Mouse (Mus musculus) forebrain, embryonic 11.5 days (tissue): ENCODE results near the gene Gm9945. TPM values are rescaled to one million over a fixed set of nuclear protein-coding genes. Genes with fewer than 3 reads are reported as not detected.
A peak's percentile ranks its signal among the peaks of the same experiment; 100 is the strongest.

Experiments
- ATAC-seq: fragments of 200-750 bp; cut with Nextera tagmentation; replicated peaks from 2 replicates; pipeline ENCODE4 v1.8.0; 2017; ENCODE audit warnings: moderate TSS enrichment; ENCODE audit not compliant: low FRiP score
- DNase-seq: peaks from one replicate; pipeline ENCODE4 v3.0.0-alpha.2; 2017; ENCODE audit warnings: low spot score
- H3K27ac ChIP-seq: fragments of 300-500 bp; sonication (generic); 2 replicates; pipeline ENCODE4 v1.5.1; 2014; ENCODE audit warnings: low read depth, low read length
- H3K27me3 ChIP-seq: fragments of 300-500 bp; sonication (generic); 2 replicates; pipeline ENCODE4 v1.6.1; 2014; ENCODE audit warnings: mild to moderate bottlenecking, low read length, mixed read lengths; ENCODE audit not compliant: control insufficient read depth, insufficient read depth
- H3K36me3 ChIP-seq: fragments of 300-500 bp; sonication (generic); 2 replicates; pipeline ENCODE4 v1.6.1; 2014; ENCODE audit warnings: mild to moderate bottlenecking, low read length, moderate library complexity, mixed read lengths; ENCODE audit not compliant: control insufficient read depth, insufficient read depth
- H3K4me1 ChIP-seq: fragments of 300-500 bp; sonication (generic); replicated peaks from 2 replicates; pipeline ENCODE4 v1.6.1; 2014; ENCODE audit warnings: low read length, mixed read lengths; ENCODE audit not compliant: control insufficient read depth, insufficient read depth
- H3K4me2 ChIP-seq: fragments of 300-500 bp; sonication (generic); 2 replicates; pipeline ENCODE4 v1.6.1; 2014; ENCODE audit warnings: low read depth, mild to moderate bottlenecking, low read length, moderate library complexity, mixed read lengths; ENCODE audit not compliant: severe bottlenecking
- H3K4me3 ChIP-seq: fragments of 300-500 bp; sonication (generic); 2 replicates; pipeline ENCODE4 v1.5.1; 2014; ENCODE audit warnings: low read depth, low read length
- H3K9ac ChIP-seq: fragments of 300-500 bp; sonication (generic); 2 replicates; pipeline ENCODE4 v1.6.1; 2014; ENCODE audit warnings: low read length
- H3K9me3 ChIP-seq: fragments of 300-500 bp; sonication (generic); 2 replicates; pipeline ENCODE4 v1.6.1; 2016; ENCODE audit warnings: low read length, mixed read lengths; ENCODE audit not compliant: control insufficient read depth
- WGBS: fragments of 180-500 bp; shearing (Covaris S2); extraction: QIAGEN DNeasy Blood & Tissue Kit; methylation state at CpG from one replicate; pipeline ENCODE4 v1.1.7; 2014; 5-methylcytosine and 5-hydroxymethylcytosine counted together
- polyA plus RNA-seq: library from polyadenylated mRNA; unstranded; fragments of >200 nt; fragmentation: Nextera tagmentation; extraction: Ambion mirVana; gene quantifications from 2 replicates; pipeline ENCODE4 v1.2.1, GENCODE M21; 2014

Gm9945 gene
- not detected in 2 replicates for polyA plus RNA-seq

- Histone ChIP-seq H3K27me3 (peaks cover 40% of the 10 kb centered on the region), H3K9me3 (peaks cover 5% of the 10 kb centered on the region; the same call in 1 of the 2 replicates), H3K27ac (no peak within 1 kb of the TSS), H3K4me2 (peak within 1 kb of the TSS; percentile 64), H3K36me3 (no peaks in the 10 kb centered on the region), H3K4me3 (peak within 1 kb of the TSS; percentile 42), H3K4me1 (peaks cover 17% of the 10 kb centered on the region), H3K9ac (peak within 1 kb of the TSS; percentile 16)
- 6% methylated on average over 40 of the region's 40 CpGs for WGBS
- peak; percentile 67 for DNase-seq
- ATAC-seq, result no peak
Measured at GRCm38 (mm10) chr11:53479783-53480301, at the start of gene Gm9945, which contains the start of gene Sowaha. Gene Gm9945, plus strand, starts transcription at chr11:53480166. Gene Sowaha, minus strand, starts transcription at chr11:53480274.

- DNase-seq, result no peak
Measured at GRCm38 (mm10) chr11:53430300-53430669, 49.7 kb upstream of the Gm9945 start.

DNA sequence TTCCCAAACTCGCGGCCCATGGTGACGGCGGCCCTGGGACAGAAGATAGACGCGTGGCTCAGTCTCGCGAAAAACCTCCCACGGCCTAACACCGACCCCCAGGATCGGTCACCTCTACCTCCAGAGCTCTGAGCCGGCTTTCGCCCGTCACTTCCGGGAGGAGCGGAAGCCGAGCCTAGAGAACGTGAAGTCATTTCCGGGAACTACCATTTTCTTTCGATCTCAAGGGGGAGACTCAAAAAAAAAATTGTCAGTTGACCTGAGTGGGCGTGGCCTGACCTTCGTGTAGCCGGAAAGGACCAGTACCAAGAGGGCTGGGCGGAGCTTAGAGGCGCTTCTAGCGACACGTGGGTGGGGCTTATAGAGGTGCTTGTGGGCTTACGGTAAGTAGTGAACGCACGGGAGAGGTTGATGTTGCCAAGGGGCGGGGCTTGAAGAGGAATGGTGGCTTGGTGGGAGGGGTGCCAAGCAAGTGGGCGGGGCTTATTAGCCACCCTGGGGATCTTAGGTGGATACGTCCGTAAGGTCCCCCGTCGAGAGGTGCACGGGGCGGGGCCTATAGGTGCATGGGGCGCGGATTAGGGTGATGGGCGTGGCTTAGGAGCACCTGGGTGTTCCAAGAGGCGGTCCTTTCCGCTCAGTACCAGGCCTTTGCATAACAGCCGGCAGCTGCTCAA, 49.2 kb upstream of the Gm9945 start, which contains the start of the genes Uqcrq and Gdf9:
Uqcrq (minus strand) TSS at position 162 of the 677 bp plus-strand sequence.
Gdf9 (plus strand) TSS at position 354 of the 677 bp plus-strand sequence.
- Histone ChIP-seq H3K36me3 (no peaks in the 10 kb centered on the region; the same call in 1 of the 2 replicates), H3K4me3 (peak within 1 kb of the TSS; percentile 97), H3K9me3 (no peaks in the 10 kb centered on the region), H3K27ac (peak within 1 kb of the TSS; percentile 50), H3K4me2 (peak within 1 kb of the TSS; percentile 85), H3K9ac (peak within 1 kb of the TSS; percentile 86), H3K4me1 (peaks cover 3% of the 10 kb centered on the region; the same call in 1 of the 2 replicates), H3K27me3 (no peaks in the 10 kb centered on the region)
- WGBS, result under 1% methylated on average over 44 of the region's 44 CpGs
- ATAC-seq (peak; percentile 95), DNase-seq (peak; percentile 98)

More at GRCm38 (mm10) chr11:53430300-53430669, 49.7 kb upstream of the Gm9945 start:
- WGBS, result under 1% methylated on average over 34 of the region's 34 CpGs
- H3K4me2 ChIP-seq, result peak overlapping the region; percentile 85
- peaks cover 3% of the 10 kb centered on the region; the same call in 1 of the 2 replicates for H3K4me1 ChIP-seq
- H3K4me3 ChIP-seq, result peak overlapping the region; percentile 97
- no peaks in the 10 kb centered on the region for H3K9me3 ChIP-seq
- H3K27ac ChIP-seq, result no peak overlapping the region
- ATAC-seq, result no peak
- peak overlapping the region; percentile 86 for H3K9ac ChIP-seq
- no peaks in the 10 kb centered on the region for H3K27me3 ChIP-seq
- no peaks in the 10 kb centered on the region; the same call in 1 of the 2 replicates for H3K36me3 ChIP-seq

- H3K27ac ChIP-seq, result peak overlapping the region; percentile 50
- H3K9ac ChIP-seq, result peak overlapping the region; percentile 39; the same call in 1 of the 2 replicates
- H3K36me3 ChIP-seq, result no peaks in the 10 kb centered on the region; the same call in 1 of the 2 replicates
- H3K4me3 ChIP-seq, result peak overlapping the region; percentile 97
- H3K27me3 ChIP-seq, result no peaks in the 10 kb centered on the region
- ATAC-seq (no peak; the same call in 1 of the 2 replicates), DNase-seq (no peak)
- 18% methylated on average over 9 of the region's 9 CpGs for WGBS
- H3K4me1 ChIP-seq, result peaks cover 3% of the 10 kb centered on the region; the same call in 1 of the 2 replicates
- peak overlapping the region; percentile 60 for H3K4me2 ChIP-seq
- no peaks in the 10 kb centered on the region for H3K9me3 ChIP-seq
Measured at GRCm38 (mm10) chr11:53431347-53432056, 48.5 kb upstream of the Gm9945 start.

DNA sequence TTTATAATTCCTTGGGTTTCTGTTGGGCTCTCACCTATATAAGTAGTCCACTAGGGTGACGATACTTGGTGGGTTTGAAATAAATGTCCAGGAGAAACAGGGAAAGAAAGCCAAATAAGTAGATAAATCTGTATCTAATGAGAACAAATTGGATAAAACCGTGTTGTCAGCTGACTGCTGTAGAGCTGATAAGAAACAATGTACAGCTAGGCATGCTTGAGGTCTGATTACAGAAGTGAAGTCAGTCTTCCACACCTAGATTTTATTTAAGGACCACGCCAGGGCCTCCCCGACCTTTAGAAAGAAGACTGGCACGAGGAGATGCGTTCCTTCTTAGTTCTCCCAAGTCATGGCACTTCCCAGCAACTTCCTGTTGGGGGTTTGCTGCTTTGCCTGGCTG, 46.9 kb upstream of the Gm9945 start:
- no peaks in the 10 kb centered on the region for H3K27me3 ChIP-seq
- WGBS, result 70% methylated on average over 6 of the region's 6 CpGs
- no peak overlapping the region for H3K4me2 ChIP-seq
- H3K9ac ChIP-seq, result no peak overlapping the region
- no peak for DNase-seq
- no peaks in the 10 kb centered on the region; the same call in 1 of the 2 replicates for H3K36me3 ChIP-seq
- H3K4me1 ChIP-seq, result peaks cover 3% of the 10 kb centered on the region; the same call in 1 of the 2 replicates
- no peak overlapping the region for H3K27ac ChIP-seq
- no peak for ATAC-seq
- H3K4me3 ChIP-seq, result no peak overlapping the region
- no peaks in the 10 kb centered on the region for H3K9me3 ChIP-seq

DNA sequence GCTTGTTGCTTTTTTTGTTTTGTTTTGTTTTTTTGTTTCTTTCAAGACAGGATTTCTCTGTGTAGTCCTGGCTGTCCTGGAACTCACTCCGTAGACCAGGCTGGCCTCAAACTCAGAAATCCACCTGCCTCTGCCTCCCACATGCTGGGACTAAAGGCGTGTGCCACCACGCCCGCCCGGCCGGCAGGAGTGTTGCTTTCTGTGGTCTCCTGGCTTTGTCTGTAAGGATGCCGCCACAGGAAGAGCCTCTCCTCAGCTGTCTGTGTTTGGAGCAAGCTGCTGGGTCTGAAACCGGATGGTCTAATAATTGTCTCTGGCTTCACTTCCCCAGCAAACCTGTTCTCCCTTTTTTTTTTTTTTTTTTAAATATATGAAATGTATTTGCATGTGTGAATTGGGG, 44.5 kb upstream of the Gm9945 start:
- peaks cover 3% of the 10 kb centered on the region; the same call in 1 of the 2 replicates for H3K4me1 ChIP-seq

DNA sequence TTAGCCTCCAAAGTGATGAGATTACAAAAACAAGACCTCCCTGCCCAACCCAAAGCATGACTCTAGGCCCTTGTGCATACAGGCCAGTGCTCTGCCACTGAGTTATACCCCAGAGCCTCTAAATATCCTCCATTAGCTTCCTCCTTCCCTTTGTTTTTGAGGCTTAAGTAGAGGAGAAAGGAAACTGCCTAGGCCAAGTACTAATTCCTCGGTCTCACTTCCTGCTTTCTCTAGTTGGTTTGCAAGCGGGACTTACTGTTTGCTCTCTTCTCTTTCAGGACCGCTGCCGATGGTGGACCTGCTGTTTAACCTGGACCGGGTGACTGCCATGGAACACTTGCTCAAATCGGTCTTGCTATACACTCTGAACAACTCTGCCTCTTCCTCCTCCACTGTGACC, 43.6 kb upstream of the Gm9945 start:
- no peaks in the 10 kb centered on the region for H3K36me3 ChIP-seq
- WGBS, result 85% methylated on average over 6 of the region's 6 CpGs
- H3K4me3 ChIP-seq, result no peak overlapping the region
- H3K27me3 ChIP-seq, result no peaks in the 10 kb centered on the region
- no peak overlapping the region for H3K9ac ChIP-seq
- DNase-seq (no peak), ATAC-seq (no peak)
- H3K9me3 ChIP-seq, result no peaks in the 10 kb centered on the region
- no peak overlapping the region for H3K4me2 ChIP-seq
- H3K4me1 ChIP-seq, result peaks cover 2% of the 10 kb centered on the region; the same call in 1 of the 2 replicates
- no peak overlapping the region for H3K27ac ChIP-seq

More for the DNA sequence above, 44.5 kb upstream of the Gm9945 start:
- no peak overlapping the region for H3K27ac ChIP-seq
- no peak overlapping the region for H3K4me2 ChIP-seq
- H3K9ac ChIP-seq, result no peak overlapping the region
- no peak for DNase-seq
- H3K4me3 ChIP-seq, result no peak overlapping the region
- no peaks in the 10 kb centered on the region for H3K27me3 ChIP-seq
- no peak for ATAC-seq
- H3K9me3 ChIP-seq, result no peaks in the 10 kb centered on the region
- 89% methylated on average over 8 of the region's 8 CpGs for WGBS
- H3K36me3 ChIP-seq, result no peaks in the 10 kb centered on the region

GRCm38 (mm10) chr11:53441921-53442320, 38.0 kb upstream of the Gm9945 start:
- Histone ChIP-seq H3K4me3 (no peak overlapping the region), H3K27ac (no peak overlapping the region), H3K36me3 (no peaks in the 10 kb centered on the region), H3K9me3 (no peaks in the 10 kb centered on the region), H3K4me1 (no peaks in the 10 kb centered on the region), H3K9ac (no peak overlapping the region), H3K4me2 (no peak overlapping the region), H3K27me3 (no peaks in the 10 kb centered on the region)
- ATAC-seq, result no peak
- 50% methylated on average over 12 of the region's 12 CpGs for WGBS
- no peak for DNase-seq
